Mouse (Mus musculus) MEL (cell line): ENCODE data around the gene Ddx25. TPM values are rescaled to one million over a fixed set of nuclear protein-coding genes. Genes with fewer than 3 reads are reported as not detected.

Experiments
- DNase-seq: peaks from one replicate; pipeline ENCODE4 v3.0.0; 2011; ENCODE audit warnings: low read depth, low spot score
- H3K27ac ChIP-seq: 2 replicates; pipeline ENCODE4 v1.5.1; 2012; ENCODE audit warnings: low read depth, mild to moderate bottlenecking, control low read depth, low read length, moderate library complexity; ENCODE audit not compliant: control insufficient read depth
- H3K27me3 ChIP-seq, 2 experiments: fragments of 150-350 bp in 1 of 2; sonication (generic) in 1 of 2; 2 replicates each; pipeline ENCODE4 v1.6.1; 2012; ENCODE audit warnings: low read length in 2 of 2, mild to moderate bottlenecking in 2 of 2, improper control_type of control experiment in 1 of 2, moderate library complexity in 1 of 2; ENCODE audit not compliant: insufficient read depth in 2 of 2, control insufficient read depth in 1 of 2
- H3K36me3 ChIP-seq, 2 experiments: 2 replicates each; pipeline ENCODE4 v1.6.1; 2012 to 2014; ENCODE audit warnings: low read length in 2 of 2, improper control_type of control experiment in 1 of 2, inconsistent platforms in 1 of 2, mild to moderate bottlenecking in 1 of 2; ENCODE audit not compliant: insufficient read depth in 2 of 2, control insufficient read depth in 1 of 2
- H3K4me1 ChIP-seq, 2 experiments: fragments of 150-350 bp in 1 of 2; sonication (generic) in 1 of 2; 2 replicates each; pipeline ENCODE4 v1.6.1; 2012; ENCODE audit warnings: low read length in 2 of 2, improper control_type of control experiment in 1 of 2, mild to moderate bottlenecking in 1 of 2; ENCODE audit not compliant: insufficient read depth in 2 of 2, control insufficient read depth in 1 of 2
- H3K4me3 ChIP-seq, 2 experiments: fragments of 150-350 bp in 1 of 2; sonication (generic) in 1 of 2; 2 replicates each; pipeline ENCODE4 v1.5.1; 2012; ENCODE audit warnings: low read depth in 2 of 2, low read length in 2 of 2, mild to moderate bottlenecking in 2 of 2, moderate library complexity in 2 of 2, control low read depth in 1 of 2, improper control_type of control experiment in 1 of 2; ENCODE audit not compliant: control insufficient read depth in 1 of 2, insufficient read depth in 1 of 2
- H3K79me2 ChIP-seq: 2 replicates; pipeline ENCODE4 v1.6.1; 2012; ENCODE audit warnings: mild to moderate bottlenecking, low read length, moderate library complexity; ENCODE audit not compliant: control insufficient read depth, poor library complexity, insufficient read depth
- H3K9ac ChIP-seq: 2 replicates; pipeline ENCODE4 v1.6.1; 2012; ENCODE audit warnings: low read depth, mild to moderate bottlenecking, control low read depth, low read length, moderate library complexity; ENCODE audit not compliant: control insufficient read depth, poor library complexity, severe bottlenecking
- H3K9me3 ChIP-seq: fragments of 150-350 bp; sonication (generic); replicated peaks from 2 replicates; pipeline ENCODE4 v1.6.1; 2012; ENCODE audit warnings: mild to moderate bottlenecking, low read length, improper control_type of control experiment, moderate library complexity; ENCODE audit not compliant: insufficient read depth
- CHD1 ChIP-seq: IDR thresholded peaks from 2 replicates; pipeline ENCODE4 v1.6.1; 2012; ENCODE audit warnings: low read depth, mild to moderate bottlenecking, inconsistent platforms, low read length, improper control_type of control experiment
- CHD2 ChIP-seq: IDR thresholded peaks from 2 replicates; pipeline ENCODE4 v1.6.1; 2011; ENCODE audit warnings: low read length, improper control_type of control experiment
- E2F4 ChIP-seq: IDR thresholded peaks from 2 replicates; pipeline ENCODE4 v1.6.1; 2011; ENCODE audit warnings: low read depth, low read length, improper control_type of control experiment, borderline replicate concordance
- ELF1 ChIP-seq: IDR thresholded peaks from 2 replicates; pipeline ENCODE4 v1.6.1; 2014; ENCODE audit warnings: low read depth, mild to moderate bottlenecking, inconsistent platforms, low read length, improper control_type of control experiment, moderate library complexity
- EP300 ChIP-seq, 2 experiments: IDR thresholded peaks; 2 replicates each; pipeline ENCODE4 v1.6.1; 2011; ENCODE audit warnings: improper control_type of control experiment in 2 of 2, low read length in 2 of 2, low read depth in 1 of 2, mild to moderate bottlenecking in 1 of 2
- GATA1 ChIP-seq: IDR thresholded peaks from 2 replicates; pipeline ENCODE4 v1.6.1; 2011; ENCODE audit warnings: low read depth, low read length, improper control_type of control experiment
- HCFC1 ChIP-seq: IDR thresholded peaks from 2 replicates; pipeline ENCODE4 v1.6.1; 2012; ENCODE audit warnings: low read depth, mild to moderate bottlenecking, inconsistent platforms, low read length, improper control_type of control experiment, moderate library complexity
- KAT2A ChIP-seq: conservative IDR thresholded peaks from 2 replicates; pipeline ENCODE4 v1.6.1; 2012; ENCODE audit warnings: low read depth, low read length, improper control_type of control experiment, inconsistent platforms
- MAZ ChIP-seq: IDR thresholded peaks from 2 replicates; pipeline ENCODE4 v1.6.1; 2012; ENCODE audit warnings: low read depth, mild to moderate bottlenecking, inconsistent platforms, low read length, improper control_type of control experiment
- MEF2A ChIP-seq: IDR thresholded peaks from 2 replicates; pipeline ENCODE4 v1.6.1; 2014; ENCODE audit warnings: low read depth, mild to moderate bottlenecking, inconsistent platforms, low read length, improper control_type of control experiment; ENCODE audit not compliant: poor library complexity, insufficient replicate concordance, severe bottlenecking; ENCODE audit errors: extremely low read depth
- MXI1 ChIP-seq: IDR thresholded peaks from 2 replicates; pipeline ENCODE4 v1.6.1; 2011; ENCODE audit warnings: mild to moderate bottlenecking, low read depth, low read length, improper control_type of control experiment
- MYC ChIP-seq: IDR thresholded peaks from 2 replicates; pipeline ENCODE4 v1.6.1; 2011; ENCODE audit warnings: low read depth, mild to moderate bottlenecking, low read length, improper control_type of control experiment, moderate library complexity
- NELFE ChIP-seq: IDR thresholded peaks from 2 replicates; pipeline ENCODE4 v1.6.1; 2011; ENCODE audit warnings: low read depth, low read length, improper control_type of control experiment
- POLR2A ChIP-seq, 2 experiments: IDR thresholded peaks; 2 replicates each; pipeline ENCODE4 v1.6.1; 2011 to 2012; ENCODE audit warnings: low read length in 2 of 2, mild to moderate bottlenecking in 2 of 2, control low read depth in 1 of 2, improper control_type of control experiment in 1 of 2, low read depth in 1 of 2, moderate library complexity in 1 of 2; ENCODE audit not compliant: control insufficient read depth in 1 of 2, insufficient read depth in 1 of 2, poor library complexity in 1 of 2
- POLR2AphosphoS2 ChIP-seq: IDR thresholded peaks from 2 replicates; pipeline ENCODE4 v1.6.1; 2011; ENCODE audit warnings: low read length, improper control_type of control experiment
- POLR2AphosphoS5 ChIP-seq: IDR thresholded peaks from 2 replicates; pipeline ENCODE4 v1.6.1; 2012; ENCODE audit warnings: low read depth, borderline replicate concordance, mild to moderate bottlenecking, inconsistent platforms, low read length, moderate library complexity, mixed read lengths
- RAD21 ChIP-seq: IDR thresholded peaks from 2 replicates; pipeline ENCODE4 v1.6.1; 2011; ENCODE audit warnings: mild to moderate bottlenecking, low read depth, low read length, improper control_type of control experiment
- RCOR1 ChIP-seq: IDR thresholded peaks from 2 replicates; pipeline ENCODE4 v1.6.1; 2012; ENCODE audit warnings: low read depth, mild to moderate bottlenecking, inconsistent platforms, low read length, improper control_type of control experiment
- SMC3 ChIP-seq: IDR thresholded peaks from 2 replicates; pipeline ENCODE4 v1.6.1; 2011; ENCODE audit warnings: low read depth, low read length, improper control_type of control experiment
- TBP ChIP-seq: IDR thresholded peaks from 2 replicates; pipeline ENCODE4 v1.8.0; 2011; ENCODE audit warnings: low read depth, low read length, improper control_type of control experiment
- TCF12 ChIP-seq: IDR thresholded peaks from 2 replicates; pipeline ENCODE4 v1.6.1; 2014; ENCODE audit warnings: low read depth, mild to moderate bottlenecking, inconsistent platforms, low read length, improper control_type of control experiment, moderate library complexity
- USF1 ChIP-seq: IDR thresholded peaks from 2 replicates; pipeline ENCODE4 v1.6.1; 2014; ENCODE audit warnings: low read depth, mild to moderate bottlenecking, inconsistent platforms, low read length, improper control_type of control experiment, moderate library complexity
- USF2 ChIP-seq, 2 experiments: IDR thresholded peaks; 2 replicates each; pipeline ENCODE4 v1.6.1; 2011 to 2012; ENCODE audit warnings: improper control_type of control experiment in 2 of 2, low read length in 2 of 2, borderline replicate concordance in 1 of 2, inconsistent platforms in 1 of 2, low read depth in 1 of 2, mild to moderate bottlenecking in 1 of 2; ENCODE audit not compliant: insufficient read depth in 1 of 2
- ZC3H11A ChIP-seq: IDR thresholded peaks from 2 replicates; pipeline ENCODE4 v1.6.1; 2012; ENCODE audit warnings: low read depth, mild to moderate bottlenecking, inconsistent platforms, low read length, improper control_type of control experiment
- ZMIZ1 ChIP-seq: IDR thresholded peaks from 2 replicates; pipeline ENCODE4 v1.6.1; 2012; ENCODE audit warnings: low read depth, mild to moderate bottlenecking, inconsistent platforms, low read length, improper control_type of control experiment, moderate library complexity
- ZNF384 ChIP-seq: IDR thresholded peaks from 2 replicates; pipeline ENCODE4 v1.6.1; 2012; ENCODE audit warnings: low read depth, mild to moderate bottlenecking, inconsistent platforms, low read length, improper control_type of control experiment
- polyA plus RNA-seq, 2 experiments: library from polyadenylated mRNA; stranded (reverse) in 1 of 2; unstranded in 1 of 2; fragments of >175 nt in 1 of 2; fragments of >200 nt in 1 of 2; gene quantifications; 2 replicates each; pipeline versions ENCODE4 v1.2.1 to v1.2.4; 2012; ENCODE audit warnings: low replicate concordance in 2 of 2, low read depth in 1 of 2; ENCODE audit not compliant: insufficient read length in 2 of 2, insufficient read depth in 1 of 2, missing spikeins in 1 of 2
- total RNA-seq: library from RNA; depleted of rRNA; stranded (reverse); fragments of 300-350 nt; gene quantifications from 2 replicates; pipeline ENCODE4 v1.2.3, GENCODE M21; 2012

The Ddx25 gene
- total and polyA plus RNA-seq, 3 experiments = 0.35 TPM; not detected in 1

DNA sequence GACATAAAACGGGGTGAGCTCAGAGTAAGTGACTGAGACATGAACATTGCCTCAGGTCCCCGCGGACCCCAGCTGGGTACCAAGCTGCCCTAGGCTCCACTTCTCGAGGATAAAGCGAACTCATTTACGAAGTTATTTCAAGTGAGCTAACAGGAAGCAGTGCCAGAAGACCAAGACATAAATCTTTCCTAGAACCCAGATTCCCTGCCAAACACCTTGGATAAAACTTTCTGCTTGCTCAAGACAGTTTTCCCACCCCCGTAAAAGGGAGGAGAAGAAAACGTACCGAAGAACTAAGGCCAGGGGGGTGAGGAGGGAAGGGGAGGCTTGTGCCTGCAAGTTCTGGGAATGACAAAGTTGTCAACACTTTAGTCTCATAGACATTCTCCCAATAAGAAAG is 25.1 kb downstream of the Ddx25 start:
- H3K27me3 ChIP-seq = no peaks in the 10 kb centered on the region; a peak in 3 of 4 replicates
- no peak overlapping the region for H3K27ac ChIP-seq
- peaks cover 0 to 3% of the 10 kb centered on the region in 2 experiments; a peak in 1 of 4 replicates for H3K36me3 ChIP-seq
- DNase-seq = no peak
- H3K9me3 ChIP-seq = no peaks in the 10 kb centered on the region
- no peak overlapping the region for H3K9ac ChIP-seq
- no peak overlapping the region for H3K4me3 ChIP-seq
- TF ChIP-seq ELF1 (no peak), ZNF384 (no peak), ZC3H11A (no peak), CHD1 (no peak), TBP (no peak), MAZ (no peak), CHD2 (no peak), ZMIZ1 (no peak), E2F4 (no peak), POLR2AphosphoS2 (no peak), EP300 (IDR thresholded peaks at IDR 0.05; ENCODE audit: low read depth in 1 of 2, low read length in 2 of 2) (no peak), MYC (no peak), KAT2A (no peak)
- no peaks in the 10 kb centered on the region for H3K79me2 ChIP-seq
- H3K4me1 ChIP-seq = peaks cover 0 to 3% of the 10 kb centered on the region in 2 experiments; a peak in 1 of 4 replicates

DNA sequence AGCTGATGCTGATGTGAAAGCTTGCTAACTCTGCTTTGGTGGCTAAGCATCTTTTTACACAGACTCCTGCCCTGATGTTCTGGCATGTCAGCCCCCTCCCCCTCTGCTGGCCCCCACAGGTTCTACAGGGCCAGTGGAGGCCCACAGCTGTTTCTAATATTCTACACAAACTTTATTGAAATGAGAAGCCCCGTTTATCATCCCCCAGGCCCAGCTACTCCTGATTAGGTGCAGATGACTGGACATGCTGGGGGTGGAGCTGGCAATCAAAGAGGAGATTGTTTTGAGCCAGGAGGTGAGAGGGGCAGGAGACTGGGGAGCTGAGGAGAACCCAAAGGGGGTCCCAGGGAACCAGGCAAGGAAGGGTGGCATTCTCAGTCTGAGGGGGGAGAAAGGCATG is 28.5 kb downstream of the Ddx25 start:
- Histone ChIP-seq H3K9me3 (no peaks in the 10 kb centered on the region), H3K27me3 (no peaks in the 10 kb centered on the region; a peak in 3 of 4 replicates), H3K4me1 (no peaks in the 10 kb centered on the region), H3K4me3 (no peak overlapping the region)
- TF ChIP-seq SMC3 (no peak), POLR2AphosphoS5 (no peak), HCFC1 (no peak), TCF12 (no peak), POLR2A (IDR thresholded peaks at IDR 0.05; ENCODE audit: control insufficient read depth in 1 of 2, insufficient read depth in 1 of 2, low read depth in 1 of 2, low read length in 2 of 2, poor library complexity in 1 of 2) (no peak), RAD21 (no peak), TBP (no peak), EP300 (IDR thresholded peaks at IDR 0.05; ENCODE audit: low read depth in 1 of 2, low read length in 2 of 2) (no peak), KAT2A (no peak), USF1 (no peak), NELFE (no peak), RCOR1 (no peak), USF2 (IDR thresholded peaks at IDR 0.05; ENCODE audit: borderline replicate concordance in 1 of 2, insufficient read depth in 1 of 2, low read depth in 1 of 2, low read length in 2 of 2) (no peak), GATA1 (no peak), MXI1 (no peak), ZNF384 (no peak), MEF2A (no peak), POLR2AphosphoS2 (no peak)
- TF ChIP-seq, all 39 proteins: peak for 0
- Histone ChIP-seq H3K9ac (no peak overlapping the region), H3K36me3 (no peaks in the 10 kb centered on the region), H3K79me2 (no peaks in the 10 kb centered on the region), H3K27ac (no peak overlapping the region)
- no peak for DNase-seq
